Mouse (Mus musculus): ENCODE data around the gene Fut2. TPM values are rescaled to one million over a fixed set of nuclear protein-coding genes. Genes with fewer than 3 reads are reported as not detected.
A peak's percentile ranks its signal among the peaks of the same experiment; 100 is the strongest.

Gene Fut2
- polyA plus RNA-seq, 1 experiment from 2014 or later: 0.86 TPM

- Histone ChIP-seq H3K9me3 (no peaks in the 10 kb centered on the region), H3K4me1 (peaks cover 32% of the 10 kb centered on the region), H3K9ac (no peak overlapping the region), H3K36me3 (no peaks in the 10 kb centered on the region), H3K27ac (replicated peaks) (no peak overlapping the region), H3K4me2 (no peak overlapping the region), H3K4me3 (no peak overlapping the region), H3K27me3 (replicated peaks) (peaks cover 17% of the 10 kb centered on the region; the same call in 1 of the 2 replicates)
- ATAC-seq (ENCODE audit: extremely low read depth, insufficient number of reproducible peaks, low FRiP score, low TSS enrichment): no peak
- WGBS: 52% methylated on average over 10 of the region's 10 CpGs
Measured at GRCm38 (mm10) chr7:45685811-45686210, 19.6 kb upstream of the Fut2 start.

DNA sequence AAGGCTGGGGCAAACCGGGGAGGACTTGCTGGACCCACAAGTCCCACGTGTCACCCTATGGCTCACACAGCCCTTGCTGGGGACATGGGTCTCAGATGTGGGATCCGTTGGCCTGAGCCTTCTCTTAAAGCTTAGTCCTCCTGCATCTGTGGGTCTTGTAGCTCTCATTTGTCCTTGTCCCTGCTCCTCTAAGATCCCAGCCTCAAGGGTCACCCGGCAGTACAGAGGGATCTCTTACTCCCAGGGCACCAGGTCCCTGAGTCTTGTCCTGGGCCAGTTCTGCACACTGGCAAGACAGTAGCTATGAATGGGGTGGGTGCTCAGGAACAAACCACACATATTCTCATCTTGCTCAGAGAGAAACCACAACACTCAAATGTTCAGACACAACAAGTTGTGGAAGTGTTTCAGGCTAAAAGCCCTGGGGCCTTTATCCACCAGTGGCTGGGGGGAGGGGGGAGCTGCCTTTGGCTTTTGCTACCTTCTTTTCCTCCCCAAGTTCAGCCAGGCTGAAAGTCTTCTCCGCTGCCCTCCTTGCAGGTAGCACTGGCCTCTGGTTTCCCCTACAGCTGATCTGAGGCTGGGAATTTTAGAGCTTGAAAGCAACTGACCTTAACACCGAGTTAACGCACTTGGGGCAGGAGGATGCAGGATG lies 17.3 kb upstream of the Fut2 start, which contains the start of gene Ntn5:
Ntn5 (plus strand) TSS at position 627 of the 655 bp plus-strand sequence.
- whole genome bisulfite sequencing: 79% methylated on average over 7 of the region's 7 CpGs
- H3K4me2 ChIP-seq: no peak within 1 kb of the TSS
- H3K27me3 ChIP-seq (replicated peaks): peaks cover 17% of the 10 kb centered on the region; the same call in 1 of the 2 replicates
- no peak within 1 kb of the TSS for H3K4me3 ChIP-seq
- peaks cover 32% of the 10 kb centered on the region for H3K4me1 ChIP-seq
- H3K9me3 ChIP-seq: no peaks in the 10 kb centered on the region
- no peak for ATAC-seq (ENCODE audit: extremely low read depth, insufficient number of reproducible peaks, low FRiP score, low TSS enrichment)
- no peak within 1 kb of the TSS for H3K27ac ChIP-seq (replicated peaks)
- no peaks in the 10 kb centered on the region for H3K36me3 ChIP-seq
- H3K9ac ChIP-seq: peak within 1 kb of the TSS; percentile 40

GRCm38 (mm10) chr7:45682144-45683126 lies 16.2 kb upstream of the Fut2 start:
- peaks cover 32% of the 10 kb centered on the region for H3K4me1 ChIP-seq
- peak overlapping the region; percentile 62 for H3K4me2 ChIP-seq
- H3K4me3 ChIP-seq: 0 out of 2 replicates have a peak overlapping the region, but pooled peaks have one; percentile 22
- H3K9me3 ChIP-seq: no peaks in the 10 kb centered on the region
- H3K9ac ChIP-seq: peak overlapping the region; percentile 74
- WGBS: 27% methylated on average over 14 of the region's 14 CpGs
- H3K36me3 ChIP-seq: no peaks in the 10 kb centered on the region
- H3K27me3 ChIP-seq (replicated peaks): peaks cover 17% of the 10 kb centered on the region; the same call in 1 of the 2 replicates
- peak overlapping the region; percentile 51; the same call in 1 of the 2 replicates for H3K27ac ChIP-seq (replicated peaks)
- no peak; the same call in 1 of the 2 replicates for ATAC-seq (ENCODE audit: extremely low read depth, insufficient number of reproducible peaks, low FRiP score, low TSS enrichment)

- no peaks in the 10 kb centered on the region for H3K36me3 ChIP-seq
- ATAC-seq (ENCODE audit: extremely low read depth, insufficient number of reproducible peaks, low FRiP score, low TSS enrichment): no peak
- H3K27me3 ChIP-seq (replicated peaks): peaks cover 17% of the 10 kb centered on the region; the same call in 1 of the 2 replicates
- no peak overlapping the region for H3K4me3 ChIP-seq
- H3K9me3 ChIP-seq: no peaks in the 10 kb centered on the region
- H3K4me2 ChIP-seq: no peak overlapping the region
- H3K27ac ChIP-seq (replicated peaks): peak overlapping the region; percentile 59
- 60% methylated on average over 8 of the region's 8 CpGs for WGBS
- 0 out of 2 replicates have a peak overlapping the region, but pooled peaks have one; percentile 35 for H3K9ac ChIP-seq
- H3K4me1 ChIP-seq: peaks cover 32% of the 10 kb centered on the region
Measured at GRCm38 (mm10) chr7:45681046-45681736, 15.0 kb upstream of the Fut2 start.

DNA sequence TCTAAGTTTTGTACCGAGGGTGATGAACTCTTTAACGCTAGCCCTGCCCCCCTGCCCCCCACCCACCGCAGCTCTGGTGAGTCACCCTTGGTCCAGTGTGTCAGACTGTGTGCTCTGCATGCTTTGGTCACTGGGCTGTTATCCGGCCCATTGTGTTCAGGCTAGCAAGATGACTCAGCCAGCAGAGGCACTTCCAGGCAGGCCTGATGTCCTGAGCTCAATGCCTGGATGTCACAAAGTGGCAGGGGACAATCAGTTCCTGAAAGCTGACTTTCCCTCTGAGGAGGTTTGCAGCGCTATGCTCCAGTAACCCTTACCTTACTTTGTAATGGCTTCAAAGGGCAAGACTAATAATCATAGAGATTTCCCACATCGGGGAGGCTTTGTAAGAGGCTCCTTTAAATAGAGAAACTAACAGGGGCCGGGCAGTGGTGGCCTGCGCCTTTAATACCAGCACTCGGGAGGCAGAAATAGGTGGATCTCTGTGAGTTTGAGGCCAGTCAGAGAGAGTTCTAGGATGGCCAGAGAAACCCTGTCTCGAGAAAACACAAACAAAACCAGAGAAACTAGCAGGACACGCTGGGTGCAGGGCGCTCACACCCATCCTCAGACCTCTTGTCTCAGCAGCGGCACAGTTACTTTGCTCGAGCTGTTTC lies 13.9 kb upstream of the Fut2 start:
- no peak overlapping the region for H3K4me3 ChIP-seq
- H3K9ac ChIP-seq: 0 out of 2 replicates have a peak overlapping the region, but pooled peaks have one; percentile 20
- no peak for ATAC-seq (ENCODE audit: extremely low read depth, insufficient number of reproducible peaks, low FRiP score, low TSS enrichment)
- H3K9me3 ChIP-seq: no peaks in the 10 kb centered on the region
- H3K4me2 ChIP-seq: no peak overlapping the region
- H3K27me3 ChIP-seq (replicated peaks): peaks cover 16% of the 10 kb centered on the region; the same call in 1 of the 2 replicates
- WGBS: 57% methylated on average over 14 of the region's 14 CpGs
- peak overlapping the region; percentile 59 for H3K27ac ChIP-seq (replicated peaks)
- no peaks in the 10 kb centered on the region for H3K36me3 ChIP-seq
- H3K4me1 ChIP-seq: peaks cover 32% of the 10 kb centered on the region

DNA sequence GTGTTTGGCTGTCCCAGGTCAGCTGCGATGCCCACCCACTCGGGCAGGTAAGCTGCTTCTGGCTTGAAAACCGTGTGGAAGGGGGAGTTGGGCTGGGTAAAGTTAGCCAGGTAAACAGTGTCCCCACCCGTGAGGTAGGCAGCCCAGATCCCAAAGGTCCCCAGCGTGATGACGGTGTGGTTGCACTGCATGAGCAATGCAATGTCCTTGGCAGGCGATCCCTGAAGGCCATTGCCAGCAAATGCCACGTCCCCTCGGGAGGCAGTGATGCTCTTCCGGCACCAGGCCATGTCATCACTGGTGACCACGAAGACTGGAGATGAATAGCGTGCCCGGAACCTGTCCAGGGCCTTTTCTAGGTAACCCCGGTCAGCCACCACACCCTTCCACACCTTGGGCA lies 12.3 kb upstream of the Fut2 start:
- H3K9me3 ChIP-seq: no peaks in the 10 kb centered on the region
- 84% methylated on average over 14 of the region's 14 CpGs for WGBS

DNA sequence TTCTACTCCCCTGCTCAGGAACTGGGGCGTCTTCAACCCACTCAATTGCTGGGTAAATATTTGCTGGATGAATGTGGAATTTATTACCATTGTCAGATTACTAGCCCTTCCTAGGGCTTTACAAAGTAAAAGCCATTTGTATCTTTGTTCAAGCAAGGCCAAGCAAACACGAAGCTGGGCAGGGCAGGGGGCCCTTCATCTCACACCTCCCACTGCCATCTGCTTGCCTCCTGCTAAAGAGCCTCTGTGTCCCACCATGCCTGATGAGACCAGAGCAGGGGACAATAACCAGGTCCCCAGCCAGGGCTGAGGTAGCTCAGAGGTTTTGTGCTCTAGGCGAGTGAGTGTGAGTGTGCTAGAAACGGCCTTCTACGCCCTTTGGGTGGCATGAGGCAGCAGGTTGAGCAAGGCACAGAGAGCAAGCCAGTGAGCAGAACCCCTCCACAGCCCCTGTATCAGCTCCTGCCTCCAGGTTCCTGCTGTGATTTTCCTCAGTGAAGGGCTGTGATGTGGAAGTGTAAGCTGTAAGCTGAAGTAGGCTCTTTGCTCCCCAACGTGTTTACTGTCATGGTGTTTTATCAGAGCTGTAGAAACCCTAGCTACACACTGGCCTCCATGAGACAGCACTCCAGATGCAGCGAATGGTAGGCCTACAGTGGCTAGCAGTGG lies 11.6 kb upstream of the Fut2 start:
- Histone ChIP-seq H3K4me1 (peaks cover 32% of the 10 kb centered on the region), H3K27me3 (replicated peaks) (0 out of 2 replicates have a peak, but pooled peaks cover 5% of the 10 kb centered on the region), H3K9ac (no peak overlapping the region), H3K36me3 (no peaks in the 10 kb centered on the region), H3K4me2 (no peak overlapping the region), H3K9me3 (no peaks in the 10 kb centered on the region), H3K27ac (replicated peaks) (no peak overlapping the region), H3K4me3 (no peak overlapping the region)
- no peak for ATAC-seq (ENCODE audit: extremely low read depth, insufficient number of reproducible peaks, low FRiP score, low TSS enrichment)
- 70% methylated on average over 7 of the region's 7 CpGs for WGBS

More for the DNA sequence above, 12.3 kb upstream of the Fut2 start:
- ATAC-seq (ENCODE audit: extremely low read depth, insufficient number of reproducible peaks, low FRiP score, low TSS enrichment): no peak
- no peak overlapping the region for H3K9ac ChIP-seq
- peaks cover 6% of the 10 kb centered on the region; the same call in 1 of the 2 replicates for H3K27me3 ChIP-seq (replicated peaks)
- H3K4me3 ChIP-seq: no peak overlapping the region
- H3K27ac ChIP-seq (replicated peaks): no peak overlapping the region
- no peaks in the 10 kb centered on the region for H3K36me3 ChIP-seq
- no peak overlapping the region for H3K4me2 ChIP-seq
- H3K4me1 ChIP-seq: peaks cover 32% of the 10 kb centered on the region

DNA sequence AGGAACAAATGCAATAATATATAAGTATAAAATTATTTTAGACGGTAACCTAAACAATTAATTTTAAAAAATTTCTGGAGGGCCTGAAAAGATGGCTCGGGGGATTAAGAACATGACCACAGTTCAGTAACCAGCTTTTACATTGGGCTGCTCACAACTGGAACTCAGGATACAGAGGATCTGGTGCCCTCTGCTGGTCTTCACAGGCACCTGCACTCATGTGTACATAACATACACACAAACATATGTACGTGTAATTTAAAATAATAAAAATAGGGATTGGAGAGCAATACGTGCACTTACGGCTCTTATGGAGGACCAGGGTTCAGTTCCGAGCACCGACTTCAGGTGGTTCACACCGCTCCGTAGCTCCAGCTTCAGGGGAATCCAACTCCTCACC lies 2.7 kb upstream of the Fut2 start:
- Histone ChIP-seq H3K9ac (no peak overlapping the region), H3K9me3 (peaks cover 6% of the 10 kb centered on the region), H3K4me2 (no peak overlapping the region), H3K36me3 (no peaks in the 10 kb centered on the region), H3K4me3 (no peak overlapping the region), H3K27ac (replicated peaks) (no peak overlapping the region), H3K4me1 (peaks cover 18% of the 10 kb centered on the region), H3K27me3 (replicated peaks) (peaks cover 9% of the 10 kb centered on the region; the same call in 1 of the 2 replicates)
- no peak for ATAC-seq (ENCODE audit: extremely low read depth, insufficient number of reproducible peaks, low FRiP score, low TSS enrichment)
- 93% methylated on average over 9 of the region's 9 CpGs for WGBS

DNA sequence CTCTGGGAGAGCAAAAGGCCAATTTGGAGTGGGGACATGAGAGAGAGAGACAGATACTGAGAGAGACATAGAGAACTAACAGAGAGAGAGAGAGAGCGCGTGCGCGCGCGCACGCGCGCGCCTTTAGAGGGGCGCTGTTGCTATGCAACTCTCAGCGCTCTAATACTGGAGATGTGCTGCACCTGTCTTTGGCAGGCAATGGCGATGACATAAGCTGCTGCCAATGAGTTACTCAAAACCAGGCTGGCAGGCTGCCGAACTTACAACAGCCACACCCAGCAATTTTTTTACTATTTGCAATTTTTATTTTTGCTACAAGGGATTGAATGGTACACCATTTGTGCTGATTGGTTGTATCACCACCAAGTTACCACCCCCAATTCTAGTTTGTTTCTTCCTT lies 1.6 kb upstream of the Fut2 start:
- no peak for ATAC-seq (ENCODE audit: extremely low read depth, insufficient number of reproducible peaks, low FRiP score, low TSS enrichment)
- peaks cover 18% of the 10 kb centered on the region for H3K4me1 ChIP-seq
- 57% methylated on average over 14 of the region's 14 CpGs for WGBS

More for the DNA sequence above, 1.6 kb upstream of the Fut2 start:
- Histone ChIP-seq H3K27me3 (replicated peaks) (peaks cover 5% of the 10 kb centered on the region; the same call in 1 of the 2 replicates), H3K27ac (replicated peaks) (no peak overlapping the region), H3K4me2 (no peak overlapping the region), H3K4me3 (no peak overlapping the region), H3K9ac (no peak overlapping the region), H3K36me3 (no peaks in the 10 kb centered on the region), H3K9me3 (peaks cover 6% of the 10 kb centered on the region)
